Mouse (Mus musculus) yolk sac, embryonic 10.5 days (tissue): ENCODE measurements at regions not wholly inside any gene's neighbourhood (a gene's known extent, or its start where the extent isn't known, plus 50 kb on each side); places are given as distances from the start of the nearest gene placed in this dataset.
A peak's percentile ranks its signal among the peaks of the same experiment; 100 is the strongest.

Source experiments
- DNase-seq: peaks from one replicate; pipeline ENCODE4 v3.0.0-alpha.2; 2017; ENCODE audit warnings: low spot score

DNA sequence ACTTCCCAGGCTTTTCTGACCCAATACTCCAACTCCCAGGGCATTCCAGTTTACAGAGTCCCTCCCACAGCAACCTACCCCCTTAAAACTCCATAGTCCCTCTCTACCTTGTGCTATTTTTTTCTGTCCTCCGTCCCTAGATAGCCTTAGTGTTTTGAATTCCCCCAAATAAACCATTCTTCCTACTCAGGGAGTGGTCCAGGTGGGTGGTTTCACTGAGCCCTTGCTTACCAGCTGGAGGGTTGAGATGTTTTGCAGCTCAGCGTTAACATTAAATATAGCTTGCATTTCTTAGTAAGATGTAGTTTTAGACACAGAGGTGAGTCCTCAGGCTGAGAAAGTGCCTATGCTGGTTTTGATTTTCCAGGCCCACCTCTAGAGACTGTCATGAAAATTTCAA is 313.0 kb downstream of the Bmper start:
- DNase-seq: no peak

DNA sequence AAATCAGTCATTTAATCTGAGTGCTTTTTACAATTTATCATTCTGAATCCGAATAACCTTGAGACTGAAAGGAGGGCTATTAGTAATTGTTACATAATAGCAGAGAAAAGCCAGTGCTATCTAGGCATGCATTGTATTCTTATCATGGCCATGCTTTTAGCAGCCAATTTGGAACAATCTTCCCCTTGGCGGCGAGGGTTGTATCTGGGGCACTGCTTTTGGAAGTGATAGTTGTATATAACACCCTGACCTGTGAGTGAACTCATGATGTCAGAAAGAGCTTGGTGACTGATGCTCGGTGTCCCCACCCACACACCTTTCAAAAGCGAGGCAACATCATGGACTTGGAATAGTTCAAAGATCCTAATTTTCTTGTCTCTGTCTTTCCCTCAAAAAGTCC is 315.2 kb downstream of the Bmper start:
- no peak for DNase-seq

DNA sequence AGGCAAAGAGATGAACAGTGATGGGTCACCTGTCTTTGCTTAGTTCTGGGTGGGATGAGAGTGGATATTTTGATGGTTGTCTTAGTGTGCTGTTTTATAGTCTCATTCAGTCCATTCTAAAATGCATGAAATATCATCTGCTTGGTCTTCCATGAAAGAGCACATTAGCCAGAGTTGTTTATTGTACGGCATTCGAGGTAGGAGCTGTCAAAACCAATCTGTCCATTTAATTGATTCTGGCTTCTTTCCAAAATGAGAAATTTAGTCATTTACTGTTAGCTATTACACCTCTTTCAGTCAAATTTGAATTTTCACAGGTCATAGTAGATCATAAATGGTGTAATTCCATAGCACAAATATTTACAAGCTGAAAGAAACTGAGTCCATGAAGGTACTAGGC is 328.8 kb downstream of the Bmper start:
- DNase-seq: no peak

DNA sequence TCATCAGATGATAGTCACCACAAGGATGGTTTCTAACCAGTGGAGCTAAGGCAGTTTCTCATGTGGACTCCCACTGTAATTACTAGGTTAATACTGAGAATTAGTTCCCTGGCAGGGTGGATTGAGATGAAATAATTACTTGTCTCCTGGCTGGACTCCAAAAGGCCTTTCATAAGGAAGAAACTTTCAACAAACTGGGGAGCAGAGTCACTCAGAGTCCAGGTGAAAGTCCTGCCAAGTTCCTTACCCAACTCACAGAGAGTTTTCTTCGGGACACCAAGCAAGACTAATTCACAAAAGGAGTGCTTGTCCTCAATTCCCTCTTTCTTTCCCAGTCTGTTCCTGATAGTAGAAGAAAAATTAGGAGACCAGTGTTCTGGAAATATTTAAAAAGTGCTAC is 330.9 kb downstream of the Bmper start:
- DNase-seq: no peak

DNA sequence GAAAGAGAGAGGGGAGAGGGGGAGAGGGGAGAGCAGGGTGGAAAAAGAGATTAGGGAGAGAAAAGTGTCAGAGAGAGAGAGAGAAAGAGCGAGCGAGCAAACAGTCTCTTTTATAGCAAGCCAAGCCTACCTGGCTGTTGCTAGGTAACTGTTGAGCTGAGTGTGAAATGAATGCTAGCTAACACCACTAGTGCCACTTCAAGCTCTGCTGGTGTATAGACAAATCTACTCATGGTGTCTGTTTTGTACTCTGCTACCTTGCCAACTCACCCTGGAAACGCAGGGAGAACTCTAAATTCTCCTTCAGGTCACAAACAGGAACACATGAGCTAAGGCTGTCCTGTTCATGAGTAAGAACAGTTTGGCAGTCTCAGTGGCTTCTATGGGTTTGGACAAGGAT is 334.7 kb downstream of the Bmper start:
- no peak for DNase-seq

- no peak for DNase-seq
These were observed 339.0 kb downstream of the Bmper start for GRCm38 (mm10) chr9:23561924-23562323.

DNA sequence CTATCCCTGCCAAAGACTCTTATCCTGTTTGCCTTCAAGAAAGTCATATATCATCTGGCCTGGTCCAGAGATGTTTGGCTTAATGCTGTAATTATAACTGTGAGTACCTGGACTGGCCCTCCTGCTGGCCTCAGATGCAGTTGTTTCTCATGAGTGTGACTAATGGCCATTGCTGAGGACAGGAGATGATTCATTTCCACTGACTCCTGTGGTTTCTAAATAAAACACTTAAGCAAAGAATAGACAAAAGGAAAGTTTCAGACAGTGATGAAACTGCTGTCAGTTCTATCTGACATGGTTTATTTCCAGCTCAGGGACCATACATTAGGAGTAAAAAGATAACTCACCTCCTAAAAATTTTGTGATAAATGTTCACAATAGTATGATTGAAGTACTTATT is 344.2 kb downstream of the Bmper start:
- DNase-seq: no peak

DNA sequence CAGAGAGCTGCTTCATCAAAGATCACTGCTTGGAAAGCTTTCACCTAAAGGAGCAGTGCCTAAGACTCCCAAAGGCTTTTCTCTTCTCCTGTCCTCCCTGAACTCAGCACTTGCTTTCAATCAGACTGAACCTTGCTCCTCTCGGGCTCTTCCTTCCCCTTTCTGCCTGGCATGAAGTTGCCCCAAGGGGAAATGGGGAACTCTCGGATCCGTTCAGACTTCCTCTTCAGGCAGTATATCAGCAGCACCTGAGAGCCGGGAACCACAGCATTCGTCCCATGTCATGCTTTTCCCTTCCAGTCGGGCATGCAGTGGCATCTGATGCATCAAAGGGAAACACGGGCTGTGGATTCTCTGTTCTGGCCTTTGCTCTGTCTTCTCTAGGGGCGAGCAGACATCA is 347.3 kb downstream of the Bmper start:
- no peak for DNase-seq

DNA sequence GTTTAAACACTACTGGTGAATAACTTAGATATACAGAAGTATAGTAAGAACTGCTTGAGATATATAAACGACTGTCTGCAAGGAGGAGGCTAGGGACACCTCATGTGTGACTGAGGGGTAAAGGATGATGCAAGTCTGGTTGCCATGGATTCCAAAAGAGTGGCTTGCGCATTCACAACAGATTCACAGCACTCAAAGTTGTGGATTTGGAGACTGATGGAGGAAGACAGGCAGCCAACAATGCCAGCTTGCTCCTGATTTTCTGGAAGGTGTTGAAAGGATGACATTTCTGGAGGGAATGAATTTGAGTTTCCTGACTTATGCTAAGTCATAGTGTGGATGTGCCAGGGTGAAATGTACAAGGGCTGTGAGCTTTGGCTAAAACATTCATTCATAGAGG is 353.4 kb downstream of the Bmper start:
- no peak for DNase-seq

DNA sequence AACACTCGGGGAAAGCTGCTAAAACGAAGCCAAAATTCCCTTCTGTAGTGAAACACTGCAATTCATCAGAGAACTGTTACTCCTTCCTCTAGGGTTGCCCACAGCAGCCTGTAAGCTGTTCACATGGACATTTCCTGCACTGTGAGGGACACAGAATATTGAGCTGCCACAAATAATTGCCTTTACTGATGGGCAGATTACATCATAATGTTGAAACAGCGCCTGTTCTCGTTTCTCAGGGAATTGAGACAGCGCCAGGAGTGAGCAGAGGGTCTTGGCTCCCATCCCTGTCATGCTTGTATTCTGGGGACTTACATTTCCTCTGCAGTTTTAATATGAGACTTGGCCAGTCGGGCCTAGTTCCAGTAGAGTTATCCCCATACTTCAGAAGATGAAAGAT is 357.3 kb downstream of the Bmper start:
- DNase-seq: no peak

DNA sequence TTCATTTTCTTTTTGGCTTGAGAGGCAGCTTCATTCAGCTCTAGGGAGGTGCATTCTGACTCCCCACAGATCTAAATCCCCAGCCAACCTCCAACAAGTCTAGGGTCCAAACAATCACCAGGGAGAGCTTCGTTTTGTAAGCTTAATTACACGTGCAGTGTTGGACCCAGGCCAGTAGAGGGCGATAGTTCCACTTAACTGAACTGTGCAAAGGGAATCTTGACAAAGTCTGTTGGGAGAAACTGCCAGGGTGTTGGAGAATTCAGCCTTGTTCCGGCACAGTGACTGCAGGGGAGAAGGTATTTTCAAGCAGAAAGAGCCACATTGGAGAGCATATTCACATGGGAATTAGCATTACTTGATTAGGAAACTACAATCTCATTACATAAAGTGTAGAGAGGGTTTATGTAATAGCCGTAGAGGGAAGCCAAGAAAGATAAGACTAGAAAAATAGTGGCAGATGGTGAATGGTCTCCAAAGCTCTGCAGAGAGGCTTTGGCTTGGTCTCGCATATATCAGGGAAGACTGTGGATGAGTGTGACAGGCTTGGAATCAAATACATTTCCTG is 358.2 kb downstream of the Bmper start:
- peak; percentile 28 for DNase-seq

GRCm38 (mm10) chr9:23584561-23584960 is 361.7 kb downstream of the Bmper start:
- no peak for DNase-seq

GRCm38 (mm10) chr9:23589024-23589423 is 366.1 kb downstream of the Bmper start:
- DNase-seq: no peak

DNA sequence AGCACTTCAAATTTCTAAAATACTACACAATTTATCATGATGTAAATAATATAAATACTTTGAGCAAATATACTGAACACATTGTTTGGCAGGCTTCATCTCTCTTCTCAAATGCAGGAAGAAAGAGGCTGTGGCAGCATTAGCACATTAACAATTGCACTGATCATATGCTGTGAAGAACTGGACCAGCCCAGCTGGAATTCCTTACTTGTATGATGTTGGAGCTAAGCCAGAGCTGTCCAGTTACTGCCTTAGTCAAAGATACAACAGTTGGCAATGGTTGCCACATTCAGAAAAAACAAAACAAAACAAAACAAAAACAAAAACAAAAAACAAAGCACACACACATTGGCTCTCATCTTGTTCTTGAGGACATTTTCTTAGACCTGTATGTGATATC is 369.0 kb downstream of the Bmper start:
- no peak for DNase-seq

GRCm38 (mm10) chr9:23600623-23601022 is 377.7 kb downstream of the Bmper start:
- DNase-seq: no peak
